ENCODE assay signal across 28 mouse cellular contexts in genomic region chr14:104274752-104275151, GRCm38 (mm10).
"Had no signal": no experiment of that assay in that cellular context is flagged by ENCODE, and none has a peak within 500 bp of the region (broad histone marks: within the 10 kb centered on the region; RNA-seq: fewer than 3 reads in every experiment).

No protein-coding gene starts in this region.

- H3K4me3 ChIP-seq: embryonic facial prominence, embryonic 10.5 days; embryonic facial prominence, embryonic 12.5 days; embryonic facial prominence, embryonic 13.5 days; embryonic facial prominence, embryonic 15.5 days; erythroblast, embryonic 14.5 days; forebrain, embryonic 10.5 days; forebrain, embryonic 12.5 days; forebrain, embryonic 13.5 days; forebrain, embryonic 15.5 days; gastrocnemius, adult 2 months had no signal

- H3K4me2 ChIP-seq: embryonic facial prominence, embryonic 12.5 days; embryonic facial prominence, embryonic 13.5 days; embryonic facial prominence, embryonic 15.5 days; forebrain, embryonic 12.5 days; forebrain, embryonic 13.5 days; forebrain, embryonic 15.5 days had no signal

- H3K9ac ChIP-seq: embryonic facial prominence, embryonic 12.5 days; embryonic facial prominence, embryonic 13.5 days; embryonic facial prominence, embryonic 15.5 days; forebrain, embryonic 12.5 days; forebrain, embryonic 13.5 days; forebrain, embryonic 15.5 days; forebrain, postnatal 0 days had no signal

- H3K9me3 ChIP-seq: embryonic facial prominence, embryonic 10.5 days; embryonic facial prominence, embryonic 12.5 days; embryonic facial prominence, embryonic 13.5 days; embryonic facial prominence, embryonic 15.5 days; forebrain, embryonic 10.5 days; forebrain, embryonic 12.5 days; forebrain, embryonic 13.5 days; forebrain, embryonic 15.5 days had no signal

- DNase-seq: cerebellum, adult 18-20 months; cerebellum, adult 2 months; cerebellum, adult 8-10 months; cerebellum, adult 9-10 months; cerebellum, adult 9-11 months; cerebellum, postnatal 10 days; cerebellum, postnatal 14 days; cerebellum, postnatal 25 days; cerebellum, postnatal 36 days; embryo, embryonic 11 days; forebrain, postnatal 0 days; gastrocnemius, adult 2 months; gastrocnemius, postnatal 10 days; gastrocnemius, postnatal 14 days; gastrocnemius, postnatal 25 days; gastrocnemius, postnatal 36 days; heart, adult 11 months had no signal

- H3K4me1 ChIP-seq: embryonic facial prominence, embryonic 10.5 days; embryonic facial prominence, embryonic 12.5 days; embryonic facial prominence, embryonic 13.5 days; embryonic facial prominence, embryonic 15.5 days; forebrain, embryonic 10.5 days; forebrain, embryonic 12.5 days; forebrain, embryonic 13.5 days; forebrain, embryonic 15.5 days had no signal

- H3K36me3 ChIP-seq: embryonic facial prominence, embryonic 10.5 days; embryonic facial prominence, embryonic 12.5 days; embryonic facial prominence, embryonic 13.5 days; embryonic facial prominence, embryonic 15.5 days; forebrain, embryonic 10.5 days; forebrain, embryonic 12.5 days; forebrain, embryonic 15.5 days had no signal

- ATAC-seq: forebrain, embryonic 13.5 days; forebrain, embryonic 14.5 days; forebrain, embryonic 15.5 days; forebrain, embryonic 16.5 days; forebrain, postnatal 0 days had no signal

- H3K27me3 ChIP-seq: embryonic facial prominence, embryonic 12.5 days; embryonic facial prominence, embryonic 13.5 days; embryonic facial prominence, embryonic 15.5 days had no signal

- H3K27ac ChIP-seq: embryonic facial prominence, embryonic 10.5 days; embryonic facial prominence, embryonic 12.5 days; embryonic facial prominence, embryonic 13.5 days; embryonic facial prominence, embryonic 15.5 days; forebrain, embryonic 10.5 days; forebrain, embryonic 12.5 days; forebrain, embryonic 13.5 days; forebrain, embryonic 15.5 days; gastrocnemius, adult 2 months had no signal
